Mouse (Mus musculus): Measurements from ENCODE around the gene 5730455P16Rik. TPM values are rescaled to one million over a fixed set of nuclear protein-coding genes. Genes with fewer than 3 reads are reported as not detected.
"Not testable (repeated sequence)": the region's sequence is repeated elsewhere in the genome, so short reads cannot be mapped to it uniquely, and the experiment has no call there.

Gene 5730455P16Rik
- polyA plus RNA-seq (2015; fragmentation: Nextera tagmentation; extraction: Ambion mirVana) = 15.4 and 19.7 TPM in 2 replicates

- Histone ChIP-seq H3K4me2 (replicated peaks; ENCODE audit: low read depth, low read length) (peak within 1 kb of the TSS; percentile 75), H3K27ac (ENCODE audit: low read length) (peak within 1 kb of the TSS; percentile 85), H3K9ac (replicated peaks; ENCODE audit: low read length) (peak within 1 kb of the TSS; percentile 98), H3K4me3 (ENCODE audit: low read length) (peak within 1 kb of the TSS; percentile 95), H3K9me3 (ENCODE audit: low read length) (no peaks in the 10 kb centered on the region), H3K36me3 (ENCODE audit: insufficient read depth, low read length) (peaks cover 18% of the 10 kb centered on the region), H3K27me3 (ENCODE audit: insufficient read depth, low read length) (no peaks in the 10 kb centered on the region), H3K4me1 (ENCODE audit: insufficient read depth, low read length) (peaks cover 12% of the 10 kb centered on the region)
- 1% methylated on average over 41 of the region's 43 CpGs for WGBS
- peak; percentile 82 for ATAC-seq (ENCODE audit: low FRiP score, low TSS enrichment)
Observed at GRCm38 (mm10) chr11:80377712-80378451, at the start of gene 5730455P16Rik. TSS of gene 5730455P16Rik (minus strand) at chr11:80378034.

GRCm38 (mm10) chr11:80426029-80426813, 48.4 kb upstream of the 5730455P16Rik start:
- 76% methylated on average over 16 of the region's 16 CpGs for WGBS
- not testable (repeated sequence) for H3K4me3 ChIP-seq (ENCODE audit: low read length); H3K36me3 ChIP-seq (ENCODE audit: insufficient read depth, low read length); H3K4me2 ChIP-seq (replicated peaks; ENCODE audit: low read depth, low read length); H3K9ac ChIP-seq (replicated peaks; ENCODE audit: low read length); H3K4me1 ChIP-seq (ENCODE audit: insufficient read depth, low read length); H3K27me3 ChIP-seq (ENCODE audit: insufficient read depth, low read length); H3K9me3 ChIP-seq (ENCODE audit: low read length); H3K27ac ChIP-seq (ENCODE audit: low read length); ATAC-seq (ENCODE audit: low FRiP score, low TSS enrichment)

- Histone ChIP-seq H3K4me1 (ENCODE audit: insufficient read depth, low read length) (peaks cover 6% of the 10 kb centered on the region), H3K4me2 (replicated peaks; ENCODE audit: low read depth, low read length) (no peak overlapping the region), H3K27ac (ENCODE audit: low read length) (no peak overlapping the region), H3K27me3 (ENCODE audit: insufficient read depth, low read length) (no peaks in the 10 kb centered on the region), H3K9me3 (ENCODE audit: low read length) (no peaks in the 10 kb centered on the region), H3K4me3 (ENCODE audit: low read length) (no peak overlapping the region), H3K36me3 (ENCODE audit: insufficient read depth, low read length) (no peaks in the 10 kb centered on the region), H3K9ac (replicated peaks; ENCODE audit: low read length) (no peak overlapping the region)
- WGBS = 64% methylated on average over 5 of the region's 5 CpGs
- ATAC-seq (ENCODE audit: low FRiP score, low TSS enrichment) = no peak
Observed at GRCm38 (mm10) chr11:80425247-80425778, 47.5 kb upstream of the 5730455P16Rik start.

- H3K9ac ChIP-seq (replicated peaks; ENCODE audit: low read length) = no peak overlapping the region
- ATAC-seq (ENCODE audit: low FRiP score, low TSS enrichment) = no peak
- H3K27ac ChIP-seq (ENCODE audit: low read length) = no peak overlapping the region
- H3K27me3 ChIP-seq (ENCODE audit: insufficient read depth, low read length) = no peaks in the 10 kb centered on the region
- H3K36me3 ChIP-seq (ENCODE audit: insufficient read depth, low read length) = no peaks in the 10 kb centered on the region
- no peaks in the 10 kb centered on the region for H3K9me3 ChIP-seq (ENCODE audit: low read length)
- WGBS = 79% methylated on average over 2 of the region's 2 CpGs
- no peak overlapping the region for H3K4me2 ChIP-seq (replicated peaks; ENCODE audit: low read depth, low read length)
- H3K4me3 ChIP-seq (ENCODE audit: low read length) = no peak overlapping the region
- H3K4me1 ChIP-seq (ENCODE audit: insufficient read depth, low read length) = peaks cover 3% of the 10 kb centered on the region
Observed at GRCm38 (mm10) chr11:80424691-80425090, 46.9 kb upstream of the 5730455P16Rik start.

- H3K9me3 ChIP-seq (ENCODE audit: low read length) = peaks cover 5% of the 10 kb centered on the region; the same call in 1 of the 2 replicates
- H3K4me3 ChIP-seq (ENCODE audit: low read length) = no peak overlapping the region
- no peaks in the 10 kb centered on the region for H3K27me3 ChIP-seq (ENCODE audit: insufficient read depth, low read length)
- no peak overlapping the region for H3K4me2 ChIP-seq (replicated peaks; ENCODE audit: low read depth, low read length)
- no peak overlapping the region for H3K27ac ChIP-seq (ENCODE audit: low read length)
- peaks cover 6% of the 10 kb centered on the region for H3K36me3 ChIP-seq (ENCODE audit: insufficient read depth, low read length)
- no peak for ATAC-seq (ENCODE audit: low FRiP score, low TSS enrichment)
- H3K4me1 ChIP-seq (ENCODE audit: insufficient read depth, low read length) = no peaks in the 10 kb centered on the region
- 85% methylated on average over 7 of the region's 7 CpGs for WGBS
- no peak overlapping the region for H3K9ac ChIP-seq (replicated peaks; ENCODE audit: low read length)
Observed at GRCm38 (mm10) chr11:80421421-80422047, 43.7 kb upstream of the 5730455P16Rik start.

GRCm38 (mm10) chr11:80420202-80420984, 42.6 kb upstream of the 5730455P16Rik start:
- H3K4me2 ChIP-seq (replicated peaks; ENCODE audit: low read depth, low read length) = no peak overlapping the region
- H3K27ac ChIP-seq (ENCODE audit: low read length) = no peak overlapping the region
- no peak for ATAC-seq (ENCODE audit: low FRiP score, low TSS enrichment)
- no peak overlapping the region for H3K4me3 ChIP-seq (ENCODE audit: low read length)
- no peak overlapping the region for H3K9ac ChIP-seq (replicated peaks; ENCODE audit: low read length)
- peaks cover 11% of the 10 kb centered on the region for H3K36me3 ChIP-seq (ENCODE audit: insufficient read depth, low read length)
- H3K27me3 ChIP-seq (ENCODE audit: insufficient read depth, low read length) = no peaks in the 10 kb centered on the region
- no peaks in the 10 kb centered on the region for H3K4me1 ChIP-seq (ENCODE audit: insufficient read depth, low read length)
- WGBS = 62% methylated on average over 2 of the region's 2 CpGs
- H3K9me3 ChIP-seq (ENCODE audit: low read length) = peaks cover 5% of the 10 kb centered on the region; the same call in 1 of the 2 replicates

- no peaks in the 10 kb centered on the region for H3K4me1 ChIP-seq (ENCODE audit: insufficient read depth, low read length)
- WGBS = 80% methylated on average over 1 of the region's 1 CpGs
- no peaks in the 10 kb centered on the region for H3K27me3 ChIP-seq (ENCODE audit: insufficient read depth, low read length)
- no peak overlapping the region for H3K4me2 ChIP-seq (replicated peaks; ENCODE audit: low read depth, low read length)
- no peak overlapping the region for H3K4me3 ChIP-seq (ENCODE audit: low read length)
- no peak overlapping the region for H3K27ac ChIP-seq (ENCODE audit: low read length)
- no peak for ATAC-seq (ENCODE audit: low FRiP score, low TSS enrichment)
- H3K9me3 ChIP-seq (ENCODE audit: low read length) = peaks cover 7% of the 10 kb centered on the region; the same call in 1 of the 2 replicates
- no peak overlapping the region for H3K9ac ChIP-seq (replicated peaks; ENCODE audit: low read length)
- peaks cover 16% of the 10 kb centered on the region for H3K36me3 ChIP-seq (ENCODE audit: insufficient read depth, low read length)
Observed at GRCm38 (mm10) chr11:80419743-80420142, 41.9 kb upstream of the 5730455P16Rik start.

GRCm38 (mm10) chr11:80417085-80417484, 39.3 kb upstream of the 5730455P16Rik start:
- no peak overlapping the region for H3K4me3 ChIP-seq (ENCODE audit: low read length)
- H3K27ac ChIP-seq (ENCODE audit: low read length) = no peak overlapping the region
- no peaks in the 10 kb centered on the region for H3K27me3 ChIP-seq (ENCODE audit: insufficient read depth, low read length)
- no peak for ATAC-seq (ENCODE audit: low FRiP score, low TSS enrichment)
- 89% methylated on average over 5 of the region's 5 CpGs for WGBS
- no peak overlapping the region for H3K9ac ChIP-seq (replicated peaks; ENCODE audit: low read length)
- peaks cover 26% of the 10 kb centered on the region for H3K36me3 ChIP-seq (ENCODE audit: insufficient read depth, low read length)
- no peaks in the 10 kb centered on the region for H3K4me1 ChIP-seq (ENCODE audit: insufficient read depth, low read length)
- peaks cover 7% of the 10 kb centered on the region; the same call in 1 of the 2 replicates for H3K9me3 ChIP-seq (ENCODE audit: low read length)
- H3K4me2 ChIP-seq (replicated peaks; ENCODE audit: low read depth, low read length) = no peak overlapping the region

- Histone ChIP-seq H3K36me3 (ENCODE audit: insufficient read depth, low read length) (peaks cover 46% of the 10 kb centered on the region), H3K27ac (ENCODE audit: low read length) (no peak overlapping the region), H3K9me3 (ENCODE audit: low read length) (0 out of 2 replicates have a peak, but pooled peaks cover 2% of the 10 kb centered on the region), H3K4me2 (replicated peaks; ENCODE audit: low read depth, low read length) (no peak overlapping the region), H3K27me3 (ENCODE audit: insufficient read depth, low read length) (no peaks in the 10 kb centered on the region), H3K4me3 (ENCODE audit: low read length) (no peak overlapping the region), H3K4me1 (ENCODE audit: insufficient read depth, low read length) (no peaks in the 10 kb centered on the region), H3K9ac (replicated peaks; ENCODE audit: low read length) (no peak overlapping the region)
- ATAC-seq (ENCODE audit: low FRiP score, low TSS enrichment) = no peak
- whole genome bisulfite sequencing = 86% methylated on average over 2 of the region's 2 CpGs
Observed at GRCm38 (mm10) chr11:80410377-80410776, 32.5 kb upstream of the 5730455P16Rik start.

All from kidney, embryonic 16.5 days (tissue).